Mouse (Mus musculus) cerebellum, adult 2 months (tissue): Measurements from ENCODE around the gene Cers5.

Experiments
- CTCF ChIP-seq: fragments of 200-500 bp; IDR thresholded peaks from 2 replicates; pipeline ENCODE4 v1.5.1; 2011; ENCODE audit warnings: low read depth, mild to moderate bottlenecking, control low read depth, low read length, moderate library complexity, borderline replicate concordance; ENCODE audit not compliant: insufficient read depth
- POLR2A ChIP-seq: fragments of 200-500 bp; IDR thresholded peaks from 2 replicates; pipeline ENCODE4 v1.6.1; 2011; ENCODE audit warnings: low read length, control low read depth, borderline replicate concordance; ENCODE audit not compliant: insufficient read depth

GRCm38 (mm10) chr15:99812097-99812496 is 39.4 kb upstream of the Cers5 start:
- TF ChIP-seq POLR2A: no peak
- no peak for TF ChIP-seq CTCF
